Mouse (Mus musculus): ENCODE measurements around the gene Ccdc136.
"Not testable (repeated sequence)": the region's sequence is repeated elsewhere in the genome, so short reads cannot be mapped to it uniquely, and the experiment has no call there.

The Ccdc136 gene

DNA sequence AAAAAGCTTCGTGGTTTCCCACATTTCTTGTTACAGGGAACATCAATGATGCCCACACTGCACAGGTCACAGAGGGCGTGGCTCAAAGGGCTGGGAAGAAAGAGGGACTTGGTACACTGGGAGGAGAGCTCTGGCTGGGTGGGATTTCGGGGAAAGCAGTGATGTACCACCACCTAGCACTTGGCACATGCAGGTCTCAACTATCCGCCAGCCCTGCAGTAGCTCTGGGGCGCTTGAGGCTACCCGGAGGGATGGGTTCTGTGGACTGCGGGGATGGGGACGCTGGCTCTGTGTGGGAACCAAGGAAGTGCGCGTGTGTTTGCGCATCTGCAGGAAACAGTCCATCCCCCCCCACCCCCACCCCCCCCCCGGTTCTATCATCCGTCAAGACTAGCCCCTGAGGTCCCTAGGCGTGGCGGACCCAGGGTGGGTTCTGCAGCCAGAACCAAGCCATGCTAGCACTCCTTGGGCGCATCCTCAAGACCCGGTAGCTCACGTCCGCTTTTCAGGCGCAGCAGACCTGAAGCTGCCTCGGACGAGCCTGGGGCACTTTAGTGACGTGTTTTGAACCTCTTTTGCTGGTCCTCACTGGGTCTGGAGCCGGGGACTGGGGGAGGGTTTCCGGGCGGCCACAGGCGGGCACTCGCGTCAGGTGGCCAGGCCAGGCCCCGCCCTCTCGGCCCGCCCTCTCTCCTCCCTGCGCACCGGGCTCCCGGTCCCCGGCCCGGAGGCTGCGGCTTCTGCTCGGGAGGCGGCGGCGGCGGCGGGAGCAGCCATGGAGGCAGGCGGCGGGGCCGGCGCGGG, at the start of gene Ccdc136:
Gene Ccdc136 (plus strand): TSS at position 400 of the 804 bp plus-strand sequence.
- in situ Hi-C loops (cut with MboI, MseI), result no loop called here

DNA sequence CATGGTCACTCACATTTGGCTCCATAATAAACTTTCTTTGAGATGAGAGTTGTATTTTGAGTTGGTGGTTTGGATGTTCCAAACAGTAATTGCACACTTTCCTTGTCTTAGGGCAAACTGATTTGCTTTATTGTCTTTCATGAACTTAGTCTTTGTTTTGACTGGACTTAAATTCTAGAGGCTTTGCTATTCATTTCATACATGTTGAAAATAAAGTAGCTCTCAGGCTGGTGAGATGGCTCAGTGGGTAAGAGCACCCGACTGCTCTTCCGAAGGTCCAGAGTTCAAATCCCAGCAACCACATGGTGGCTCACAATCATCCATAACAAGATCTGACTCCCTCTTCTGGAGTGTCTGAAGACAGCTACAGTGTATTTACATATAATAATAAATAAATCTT, 49.6 kb upstream of the Ccdc136 start:
- in situ Hi-C loops (cut with MboI, MseI), result not testable (repeated sequence)

DNA sequence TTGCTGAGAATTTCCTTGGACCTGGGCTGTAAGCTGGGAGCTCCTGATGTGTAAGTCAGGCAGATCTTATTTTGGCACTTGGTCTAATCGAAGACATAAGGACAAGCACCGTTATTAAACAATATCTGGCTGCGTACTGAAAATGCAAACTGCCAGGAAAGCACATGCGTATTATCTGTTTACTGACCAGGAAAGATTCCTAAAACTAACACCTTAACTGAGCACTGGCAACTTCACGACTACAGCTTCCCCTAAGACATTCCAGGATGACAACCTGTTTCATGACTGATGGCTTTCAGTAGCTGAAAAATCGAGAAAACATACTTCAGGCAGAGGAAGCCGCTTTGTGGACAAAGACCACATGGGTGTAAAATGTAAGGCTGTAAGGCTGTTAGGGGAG, 48.9 kb upstream of the Ccdc136 start:
- in situ Hi-C loops (cut with MboI, MseI), result no loop called here

DNA sequence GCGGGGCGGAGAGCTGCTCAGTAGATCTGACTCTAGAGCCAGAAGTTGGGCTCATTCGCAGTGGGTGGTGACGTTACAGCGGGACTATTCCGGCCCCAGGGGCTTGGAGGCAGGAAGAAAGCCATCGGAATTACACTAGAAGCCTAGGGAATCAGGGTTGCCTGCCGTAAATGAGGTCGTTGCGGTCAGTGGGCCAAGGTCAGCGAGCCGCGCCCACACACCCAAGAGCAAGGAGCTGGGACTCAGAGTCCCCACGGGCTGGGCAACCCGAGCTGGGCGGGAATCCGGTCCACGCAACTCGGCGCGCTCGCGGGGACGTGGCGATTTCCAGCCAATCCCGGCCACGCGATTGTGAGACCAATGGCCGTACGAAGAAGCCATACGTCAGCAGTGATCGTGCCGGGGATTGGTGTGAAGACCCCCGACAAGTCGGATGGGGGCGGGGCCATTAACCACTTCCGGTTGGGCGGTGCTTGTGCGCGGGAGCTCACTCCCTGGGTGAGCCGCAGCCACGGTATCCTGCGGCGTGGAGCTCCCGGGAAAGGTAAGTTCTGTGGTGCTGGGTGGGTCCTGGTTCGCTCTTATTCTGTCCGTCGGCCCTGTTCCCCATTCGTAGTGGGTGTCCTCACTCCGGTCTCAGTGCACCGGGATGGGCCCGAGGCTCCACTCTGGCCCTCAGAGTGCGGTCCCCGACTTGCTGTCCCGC, 48.3 kb upstream of the Ccdc136 start, which contains the start of gene Calu:
Gene Calu (plus strand): TSS at position 405 of the 706 bp plus-strand sequence.
- in situ Hi-C loops (cut with MboI, MseI), result no loop called here

DNA sequence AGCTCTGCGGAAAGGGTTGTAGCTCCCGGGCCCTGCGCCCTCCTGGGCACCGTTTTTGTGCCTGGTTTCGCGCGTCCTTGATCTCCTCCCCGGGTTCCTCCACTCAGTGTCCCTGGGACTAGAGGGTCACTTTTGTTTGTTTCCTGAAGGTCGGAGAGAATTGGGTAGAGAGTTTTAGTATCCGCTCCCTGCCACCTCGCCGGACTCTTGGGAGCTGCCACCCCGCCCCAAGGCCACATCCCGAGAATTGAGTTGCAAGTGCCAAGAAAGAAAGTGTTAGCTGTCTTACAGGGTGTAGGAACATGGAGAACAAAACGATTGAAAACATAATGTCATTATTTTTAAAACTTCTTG, 47.8 kb upstream of the Ccdc136 start:
- in situ Hi-C loops (cut with MboI, MseI), result no loop called here

DNA sequence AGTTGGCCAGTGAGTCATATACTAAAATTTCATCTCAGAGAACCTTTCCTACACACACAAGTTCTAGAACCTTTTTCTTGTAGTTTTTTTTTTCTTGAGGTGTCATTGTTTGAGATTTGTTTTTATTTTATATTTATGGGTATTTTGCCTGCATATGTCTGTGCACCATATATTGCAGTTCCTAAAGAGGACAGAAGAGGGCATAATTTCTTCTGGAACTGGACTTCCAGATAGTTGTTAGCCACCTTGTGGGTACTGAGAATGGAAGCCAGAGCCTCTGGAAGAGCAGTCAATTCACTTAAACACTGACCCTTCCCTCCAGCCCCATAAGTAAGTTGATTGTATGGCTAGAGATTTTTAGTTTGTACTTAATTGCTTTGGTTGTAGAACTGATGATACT, 44.5 kb upstream of the Ccdc136 start:
- in situ Hi-C loops (cut with MboI, MseI), result no loop called here

DNA sequence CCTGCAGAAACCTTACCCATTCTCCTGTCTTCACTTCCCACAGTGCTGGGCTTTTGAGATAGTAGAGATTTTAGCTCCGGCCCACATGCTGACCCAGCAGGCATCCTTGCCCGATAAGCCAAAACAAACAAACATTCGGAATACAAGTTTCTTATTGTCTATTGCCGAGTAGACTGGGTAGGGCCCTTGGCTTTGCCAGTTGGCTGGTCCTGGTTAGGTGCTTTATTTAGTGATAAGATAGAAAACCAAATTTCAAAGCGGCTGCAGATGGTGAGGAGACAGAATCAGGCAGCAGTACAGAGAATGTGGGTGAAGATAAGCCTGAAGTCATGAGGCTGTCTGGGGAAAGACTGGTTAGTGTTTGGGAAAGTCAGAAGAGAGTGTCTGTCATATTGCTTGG, 43.3 kb upstream of the Ccdc136 start:
- in situ Hi-C loops (cut with MboI, MseI), result no loop called here

DNA sequence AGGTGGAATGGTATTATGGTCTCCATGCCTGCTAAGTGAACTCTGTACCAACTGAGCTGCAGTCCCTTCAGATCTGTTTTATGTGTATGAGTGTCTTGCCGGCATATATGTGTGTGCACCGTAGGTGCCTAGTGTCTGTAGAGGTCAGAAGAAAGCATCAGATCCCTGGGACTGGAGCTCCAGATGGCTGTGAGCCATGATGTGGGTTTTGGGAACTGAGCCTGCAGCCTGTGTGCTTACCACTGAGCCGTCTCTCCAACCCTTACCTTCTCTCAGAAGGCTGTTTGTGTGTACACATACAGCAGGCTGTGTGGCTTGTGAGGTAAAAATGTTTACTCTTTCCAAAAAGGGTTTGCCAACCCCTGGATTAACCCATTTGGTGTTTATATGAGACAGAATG, 36.7 kb upstream of the Ccdc136 start:
- in situ Hi-C loops (cut with MboI, MseI), result no loop called here

DNA sequence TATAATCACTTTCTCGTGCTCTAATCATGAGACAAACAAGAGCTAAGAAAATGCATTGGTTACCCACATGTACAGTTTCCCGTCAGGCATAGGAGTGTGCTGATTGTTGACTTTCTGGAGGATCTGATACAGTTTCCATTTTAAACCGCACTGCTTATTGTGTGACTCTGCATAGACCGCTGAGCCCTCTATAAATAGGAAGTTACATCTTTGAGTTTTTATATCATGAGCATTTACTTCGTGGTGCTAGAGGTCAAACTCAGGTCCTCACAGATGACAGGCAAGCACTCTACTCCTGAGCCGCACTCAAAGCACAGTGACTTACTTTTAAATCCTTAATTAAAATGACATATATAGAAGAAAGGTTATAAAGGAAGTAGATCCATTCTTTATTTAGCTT, 35.9 kb upstream of the Ccdc136 start:
- in situ Hi-C loops (cut with MboI, MseI), result no loop called here

DNA sequence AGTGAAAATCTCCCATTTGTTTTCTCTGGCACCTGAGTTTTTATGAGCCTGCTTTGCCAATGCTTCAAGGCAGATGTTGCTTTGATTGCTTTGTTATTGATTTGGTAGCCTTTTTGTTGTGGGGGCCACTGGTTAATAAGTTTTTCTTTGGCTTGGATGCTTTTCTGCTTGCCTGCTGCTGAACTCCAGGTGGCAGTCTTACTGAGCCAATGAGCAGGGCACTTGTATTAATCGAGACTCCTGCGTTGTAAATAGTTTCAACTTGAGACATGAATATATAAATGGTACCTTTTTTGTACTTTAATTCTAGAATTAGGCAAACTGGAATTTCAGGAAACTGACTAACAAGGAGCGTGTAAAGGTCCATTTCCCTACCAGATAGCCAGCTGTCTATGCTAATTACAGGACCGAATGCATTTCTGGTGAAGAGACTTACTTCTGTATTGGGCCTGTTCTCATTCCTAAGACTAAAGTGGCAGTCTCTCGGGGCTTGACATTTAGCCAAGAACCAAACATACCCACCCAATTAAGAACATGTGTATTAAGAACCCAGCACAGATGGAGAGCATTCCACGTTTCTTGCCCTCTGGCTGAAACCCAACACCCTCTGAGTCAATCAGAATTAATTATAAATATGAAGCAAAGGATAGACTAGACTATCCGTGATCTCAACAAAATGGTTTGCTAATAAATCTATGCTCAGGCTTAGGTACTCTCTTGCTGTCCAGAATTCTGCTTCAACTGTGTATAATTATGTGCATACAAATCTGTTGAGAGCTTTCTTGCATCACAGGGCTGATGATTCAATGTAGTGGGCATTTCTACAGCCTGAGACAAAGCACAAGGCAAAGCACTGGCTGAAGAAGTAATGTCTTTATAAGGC, 33.6 kb upstream of the Ccdc136 start:
- in situ Hi-C loops (cut with MboI, MseI), result no loop called here

DNA sequence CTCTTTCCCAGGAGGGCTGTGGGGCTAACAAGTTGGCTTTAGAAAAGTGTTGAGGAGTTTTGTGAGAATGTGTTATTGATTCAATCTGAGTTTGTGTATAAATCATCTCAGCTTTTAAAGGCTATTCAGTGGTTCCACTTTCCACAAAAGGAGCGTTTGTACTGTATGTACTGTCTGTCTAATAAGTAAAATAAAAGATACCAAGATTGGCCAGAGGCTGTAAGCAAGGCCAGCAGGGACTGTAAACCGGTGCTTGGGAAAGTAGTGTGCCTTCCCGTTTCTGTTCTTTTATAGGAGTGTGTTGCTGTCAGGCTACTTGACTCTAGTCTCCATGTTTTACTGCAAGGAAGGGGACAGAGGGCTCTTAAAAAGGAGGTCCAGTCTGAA, 33.0 kb upstream of the Ccdc136 start:
- in situ Hi-C loops (cut with MboI, MseI), result no loop called here

DNA sequence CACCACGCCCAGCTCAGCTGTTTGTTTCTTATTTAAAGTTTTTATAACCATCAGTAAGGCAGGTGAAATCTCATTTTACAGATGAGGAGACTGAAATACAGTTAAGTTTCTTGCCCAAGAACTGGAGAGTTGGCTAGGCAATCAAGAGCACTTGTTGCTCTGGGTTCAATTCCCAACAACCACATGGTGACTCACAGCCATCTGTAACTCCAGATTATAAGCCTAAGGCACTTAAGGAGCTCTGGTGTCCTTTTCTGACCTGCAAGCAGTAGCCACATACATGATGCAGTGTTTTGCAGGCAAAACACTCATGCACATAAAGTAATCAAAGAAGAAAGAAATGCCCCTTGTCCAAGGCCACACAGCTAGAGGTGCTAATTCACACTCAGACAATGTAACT, 30.8 kb upstream of the Ccdc136 start:
- in situ Hi-C loops (cut with MboI, MseI), result no loop called here

DNA sequence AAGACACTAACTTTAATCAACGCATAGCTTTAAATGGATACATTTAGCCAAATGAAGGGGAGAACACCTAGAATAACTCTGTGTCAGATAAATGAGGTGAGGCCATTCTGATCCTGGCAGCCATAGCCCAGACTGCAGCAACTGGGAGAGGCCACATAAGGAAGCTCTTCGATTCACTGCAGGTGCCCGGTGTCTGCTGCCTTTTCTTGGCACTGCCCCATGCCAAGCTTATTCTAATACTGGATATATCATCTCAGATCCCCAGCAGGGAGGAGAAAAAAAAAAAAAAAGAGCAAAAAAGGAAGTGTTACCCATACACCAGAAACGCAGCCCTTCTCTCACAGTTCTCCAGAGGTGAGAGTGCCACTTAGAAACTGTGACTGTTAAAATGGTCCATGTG, 18.7 kb upstream of the Ccdc136 start:
- in situ Hi-C loops (cut with MboI, MseI), result no loop called here

DNA sequence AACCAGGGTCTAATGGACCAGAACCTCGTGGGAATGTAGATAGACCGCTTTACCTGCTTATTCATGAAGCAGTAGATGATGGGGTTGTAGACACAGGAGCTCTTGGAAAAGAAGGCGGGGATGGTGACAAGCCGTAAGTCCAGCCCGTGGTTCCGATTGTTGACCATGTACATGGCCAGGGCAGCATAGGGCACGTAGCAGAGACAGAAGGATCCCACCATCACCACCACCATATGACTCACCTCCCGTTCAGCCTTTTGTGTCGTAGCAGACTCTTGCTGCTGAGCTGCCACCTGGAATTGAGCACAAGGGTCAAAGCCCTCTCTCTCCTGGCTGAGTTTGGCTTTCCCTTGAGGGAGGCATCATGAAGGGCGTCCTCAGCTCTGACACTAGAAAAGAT, 17.4 kb upstream of the Ccdc136 start:
- in situ Hi-C loops (cut with MboI, MseI), result no loop called here

DNA sequence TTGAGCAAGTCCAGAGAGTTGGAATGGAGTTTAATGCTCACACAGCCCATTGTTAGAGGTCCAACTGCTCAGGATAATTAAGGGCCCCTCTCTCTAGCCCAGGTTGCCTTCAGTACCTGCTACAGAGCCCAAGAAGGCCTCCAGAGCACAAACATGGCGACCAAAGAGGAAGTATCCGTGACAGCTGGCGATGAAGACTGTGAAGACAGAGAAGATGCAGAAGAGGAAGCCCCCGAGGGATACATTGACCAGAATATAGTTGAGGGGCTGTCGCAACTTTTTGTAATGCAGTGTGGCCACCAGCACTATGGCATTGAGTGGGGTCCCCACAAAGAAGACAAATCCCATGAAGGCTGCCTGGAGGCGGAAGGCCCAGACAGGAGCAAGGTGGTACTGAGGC, 16.2 kb upstream of the Ccdc136 start:
- in situ Hi-C loops (cut with MboI, MseI), result no loop called here

DNA sequence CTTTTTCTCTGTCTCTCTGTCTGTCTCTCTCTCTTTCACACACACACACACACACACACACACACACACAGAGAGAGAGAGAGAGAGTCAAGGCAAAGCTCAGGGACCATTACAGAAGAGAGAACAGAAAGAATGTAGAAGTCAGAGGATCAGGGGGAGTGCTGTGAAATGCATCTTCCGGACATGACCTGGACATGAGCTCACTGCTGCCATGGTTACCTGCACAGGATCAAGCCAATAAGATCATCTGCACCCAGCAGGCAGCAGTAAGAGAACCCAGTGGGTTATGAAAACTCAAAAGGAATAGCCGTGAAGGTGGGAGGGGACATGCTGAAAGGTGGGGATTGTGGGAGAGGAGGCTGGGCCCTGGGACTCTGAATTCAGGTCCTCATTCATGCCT, 13.7 kb upstream of the Ccdc136 start:
- in situ Hi-C loops (cut with MboI, MseI), result no loop called here

DNA sequence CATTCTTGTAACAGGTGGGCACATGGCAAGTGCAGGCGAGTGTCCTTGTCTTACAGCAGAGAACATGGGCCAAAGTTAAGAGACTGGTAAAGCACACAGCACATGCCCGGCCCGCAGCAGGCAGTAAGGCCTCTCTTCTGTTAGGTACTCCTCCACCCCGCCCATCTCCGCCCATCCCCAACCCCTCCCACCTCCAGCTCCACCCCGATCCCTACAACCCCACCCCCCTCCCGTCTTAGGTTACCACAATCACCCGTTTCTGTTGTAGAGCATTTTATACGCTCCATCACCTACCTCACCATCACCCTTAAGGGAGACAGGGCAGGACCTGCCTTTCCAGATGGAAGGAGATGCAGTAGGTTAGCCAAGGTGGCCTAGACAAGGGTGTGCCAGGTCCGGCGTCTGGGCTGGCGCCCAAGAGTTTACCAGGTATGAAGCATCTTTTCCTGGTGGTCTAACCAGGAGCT, 8.0 kb upstream of the Ccdc136 start, which contains the start of gene Opn1sw:
Gene Opn1sw (minus strand): TSS at position 417 of the 467 bp plus-strand sequence.
- in situ Hi-C loops (cut with MboI, MseI), result no loop called here

DNA sequence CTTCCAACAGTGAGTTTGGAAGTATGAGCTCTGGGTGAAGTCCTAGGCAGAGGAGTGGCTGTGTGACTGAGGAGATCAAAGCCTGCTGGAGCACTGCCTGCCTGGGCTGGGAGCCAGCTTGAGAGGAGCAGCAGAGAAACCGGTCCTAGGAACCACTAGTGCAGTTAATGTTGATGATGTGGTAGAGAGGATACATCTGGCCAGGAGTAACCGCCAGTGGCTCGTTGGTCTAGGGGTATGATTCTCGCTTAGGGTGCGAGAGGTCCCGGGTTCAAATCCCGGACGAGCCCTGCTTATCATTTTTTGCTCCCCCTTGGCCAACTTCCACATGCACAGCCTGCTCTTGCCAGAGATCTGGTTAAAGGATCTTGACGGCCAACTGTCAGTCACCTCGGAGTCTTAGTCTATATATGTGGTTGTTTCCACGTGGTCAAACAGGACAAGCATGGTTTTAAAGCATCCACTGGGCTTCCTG, 7.5 kb upstream of the Ccdc136 start:
- in situ Hi-C loops (cut with MboI, MseI), result no loop called here

DNA sequence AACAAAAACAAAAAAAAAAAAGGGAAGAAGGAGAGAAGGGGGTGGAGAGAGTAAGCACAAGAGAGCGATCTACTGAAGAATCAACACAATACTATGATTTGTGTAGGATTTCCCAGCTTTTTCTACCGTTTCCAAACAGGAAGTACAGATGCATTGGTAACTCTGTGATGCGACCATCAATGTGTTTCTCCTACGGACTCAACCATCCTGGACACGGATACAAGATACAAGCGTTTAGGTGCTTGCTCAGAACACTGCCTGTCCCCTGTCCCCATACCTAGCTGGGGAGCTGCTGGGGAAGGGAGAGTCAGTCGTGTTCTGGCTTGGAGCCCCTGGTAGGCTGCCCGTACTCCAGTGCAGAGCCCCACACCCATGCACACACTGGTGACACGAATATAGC, 6.7 kb upstream of the Ccdc136 start:
- in situ Hi-C loops (cut with MboI, MseI), result no loop called here

DNA sequence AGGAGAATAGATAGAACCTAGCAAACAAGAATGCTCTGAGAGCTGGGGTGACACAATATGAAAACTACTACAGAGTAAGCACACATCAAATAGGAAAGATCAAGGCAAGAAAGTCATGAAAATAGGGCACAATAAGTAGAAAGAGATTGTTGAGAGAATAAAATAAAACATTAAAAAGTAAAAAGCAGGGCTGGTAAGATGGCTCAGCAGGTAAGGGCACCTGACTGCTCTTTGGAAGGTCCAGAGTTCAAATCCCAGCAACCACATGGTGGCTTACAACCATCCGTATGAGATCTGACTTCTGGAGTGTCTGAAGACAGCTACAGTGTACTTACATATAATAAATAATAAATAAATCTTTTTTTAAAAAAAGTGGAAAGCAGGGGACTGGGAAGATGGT, 5.6 kb upstream of the Ccdc136 start:
- in situ Hi-C loops (cut with MboI, MseI), result not testable (repeated sequence)

DNA sequence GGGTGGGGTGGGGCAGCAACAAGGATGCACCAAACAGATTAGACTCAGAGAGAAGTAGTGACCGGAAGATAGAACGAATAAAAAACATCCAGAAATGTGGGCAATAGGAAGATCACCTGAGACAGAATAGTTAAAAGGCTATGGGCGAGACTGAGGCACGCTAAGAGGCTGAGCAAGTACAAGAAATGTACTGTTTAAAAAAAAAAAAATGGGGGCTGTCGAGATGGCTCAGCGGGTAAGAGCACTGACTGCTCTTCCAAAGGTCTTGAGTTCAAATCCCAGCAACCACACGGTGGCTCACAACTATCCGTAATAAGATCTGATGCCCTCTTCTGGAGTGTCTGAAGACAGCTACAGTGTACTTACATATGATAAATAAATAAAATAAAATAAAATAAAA, 4.9 kb upstream of the Ccdc136 start:
- in situ Hi-C loops (cut with MboI, MseI), result not testable (repeated sequence)

DNA sequence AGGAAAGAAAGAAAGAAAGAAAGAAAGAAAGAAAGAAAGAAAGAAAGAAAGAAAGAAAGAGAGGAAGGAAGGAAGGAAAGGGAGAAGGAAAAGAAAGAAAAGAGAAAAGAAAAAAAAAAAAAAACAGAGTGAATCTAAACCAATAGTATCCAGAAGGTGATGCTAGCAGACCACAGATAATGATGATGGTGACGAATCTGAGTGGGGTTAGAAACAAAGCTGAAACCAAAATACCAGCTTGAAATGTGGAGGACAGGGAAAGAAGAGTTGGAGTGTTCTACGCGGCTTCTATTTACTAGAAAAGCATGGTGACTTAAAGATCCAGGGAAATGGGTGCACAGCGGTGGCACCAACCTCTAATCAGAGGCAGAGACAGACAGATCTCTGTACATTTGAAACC, 4.3 kb upstream of the Ccdc136 start:
- in situ Hi-C loops (cut with MboI, MseI), result no loop called here

Measured in T-helper 2 cell (primary cell).